Mouse (Mus musculus): ENCODE measurements around the gene Caskin1. TPM values are rescaled to one million over a fixed set of nuclear protein-coding genes. Genes with fewer than 3 reads are reported as not detected.
"Not testable (repeated sequence)": the region's sequence is repeated elsewhere in the genome, so short reads cannot be mapped to it uniquely, and the experiment has no call there.

Caskin1 gene
- polyA plus RNA-seq, 1 experiment from 2014 or later = 55.0 TPM

DNA sequence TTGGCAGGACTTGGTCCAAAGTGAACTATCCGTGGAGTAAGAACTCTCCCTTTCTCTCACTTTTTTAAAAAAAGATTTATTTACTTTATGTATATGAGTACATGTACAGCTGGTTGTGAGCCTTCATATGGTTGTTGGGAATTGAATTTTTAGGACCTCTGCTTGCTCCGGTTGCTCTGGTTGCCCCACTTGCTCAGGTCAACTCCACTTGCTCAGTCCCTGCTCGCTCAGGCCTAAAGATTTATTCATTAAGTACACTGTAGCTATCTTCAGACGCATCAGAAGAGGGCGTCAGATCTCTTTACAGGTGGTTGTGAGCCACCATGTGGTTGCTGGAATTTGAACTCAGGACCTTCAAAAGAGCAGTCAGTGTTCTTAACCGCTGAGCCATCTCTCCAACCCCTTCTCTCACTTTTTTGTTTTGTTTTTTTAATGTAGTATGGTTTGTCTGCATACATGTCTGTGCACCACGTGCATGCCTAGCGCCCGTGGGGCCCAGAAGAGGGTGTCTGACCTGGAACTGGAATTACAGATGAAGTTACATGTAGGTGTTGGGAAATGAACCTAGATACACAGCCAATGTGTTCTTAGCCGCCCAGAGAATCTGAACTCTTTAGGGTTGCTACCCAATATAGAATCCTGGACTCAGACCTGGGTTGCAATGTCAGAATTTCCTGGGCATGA is 32.7 kb upstream of the Caskin1 start:
- ATAC-seq (ENCODE audit: low FRiP score, low read depth); H3K9ac ChIP-seq; H3K36me3 ChIP-seq; H3K27me3 ChIP-seq; H3K9me3 ChIP-seq: not testable (repeated sequence)
- 49% methylated on average over 10 of the region's 10 CpGs for WGBS
- peak overlapping the region; percentile 92; the same call in 1 of the 2 replicates for H3K27ac ChIP-seq (replicated peaks)
- peak overlapping the region; percentile 72 for H3K4me3 ChIP-seq
- peaks cover 27% of the 10 kb centered on the region for H3K4me1 ChIP-seq (replicated peaks)
- peak overlapping the region; percentile 63 for H3K4me2 ChIP-seq

DNA sequence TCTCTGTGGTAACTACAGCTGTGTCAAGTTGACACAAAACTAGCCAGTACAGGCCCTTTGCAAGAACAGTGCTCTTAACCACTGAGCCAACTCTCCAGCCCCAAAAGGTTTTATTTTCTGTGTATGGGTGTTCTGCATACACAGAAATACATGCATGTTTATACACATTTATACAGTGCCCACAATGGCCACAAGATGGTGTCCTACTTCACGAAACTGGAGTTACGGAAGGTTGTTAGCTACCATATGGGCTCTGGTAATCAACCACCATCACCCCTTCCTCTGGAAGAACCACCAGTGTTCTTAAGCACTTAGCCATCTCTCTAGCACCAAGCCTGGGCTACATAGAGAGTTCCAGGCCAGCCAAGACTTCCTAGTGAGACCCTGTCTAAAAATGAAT is 26.8 kb upstream of the Caskin1 start:
- no peak for ATAC-seq (ENCODE audit: low FRiP score, low read depth)
- no peak overlapping the region for H3K4me2 ChIP-seq
- no peak overlapping the region for H3K27ac ChIP-seq (replicated peaks)
- WGBS = 83% methylated on average over 2 of the region's 2 CpGs
- H3K4me1 ChIP-seq (replicated peaks) = no peaks in the 10 kb centered on the region
- no peak overlapping the region for H3K9ac ChIP-seq
- no peaks in the 10 kb centered on the region for H3K9me3 ChIP-seq
- no peaks in the 10 kb centered on the region for H3K27me3 ChIP-seq
- no peak overlapping the region for H3K4me3 ChIP-seq
- no peaks in the 10 kb centered on the region for H3K36me3 ChIP-seq

DNA sequence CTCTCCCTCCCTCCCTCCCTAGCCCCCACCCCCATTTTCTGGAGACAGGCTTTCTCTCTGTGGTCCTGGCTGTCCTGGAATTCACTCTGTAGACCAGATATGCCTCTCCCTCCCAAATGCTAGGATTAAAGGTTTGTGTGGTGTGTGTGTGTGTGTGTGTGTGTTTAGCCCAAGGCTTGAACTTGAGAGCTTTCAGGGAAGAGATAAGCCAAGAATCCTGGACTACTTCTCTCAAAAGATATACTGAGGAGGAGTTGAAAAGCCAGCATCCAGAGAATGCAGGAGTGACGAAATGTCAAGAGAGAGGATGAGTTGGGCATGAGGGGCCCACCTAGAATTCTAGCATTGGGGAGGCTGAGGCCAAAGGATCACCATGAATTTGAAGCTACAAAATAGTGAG is 25.5 kb upstream of the Caskin1 start:
- Histone ChIP-seq H3K4me1 (replicated peaks) (no peaks in the 10 kb centered on the region), H3K36me3 (no peaks in the 10 kb centered on the region), H3K4me2 (no peak overlapping the region), H3K27ac (replicated peaks) (no peak overlapping the region), H3K9ac (no peak overlapping the region), H3K27me3 (no peaks in the 10 kb centered on the region), H3K4me3 (no peak overlapping the region), H3K9me3 (no peaks in the 10 kb centered on the region)
- ATAC-seq (ENCODE audit: low FRiP score, low read depth) = no peak
- WGBS = 85% methylated on average over 1 of the region's 1 CpGs

DNA sequence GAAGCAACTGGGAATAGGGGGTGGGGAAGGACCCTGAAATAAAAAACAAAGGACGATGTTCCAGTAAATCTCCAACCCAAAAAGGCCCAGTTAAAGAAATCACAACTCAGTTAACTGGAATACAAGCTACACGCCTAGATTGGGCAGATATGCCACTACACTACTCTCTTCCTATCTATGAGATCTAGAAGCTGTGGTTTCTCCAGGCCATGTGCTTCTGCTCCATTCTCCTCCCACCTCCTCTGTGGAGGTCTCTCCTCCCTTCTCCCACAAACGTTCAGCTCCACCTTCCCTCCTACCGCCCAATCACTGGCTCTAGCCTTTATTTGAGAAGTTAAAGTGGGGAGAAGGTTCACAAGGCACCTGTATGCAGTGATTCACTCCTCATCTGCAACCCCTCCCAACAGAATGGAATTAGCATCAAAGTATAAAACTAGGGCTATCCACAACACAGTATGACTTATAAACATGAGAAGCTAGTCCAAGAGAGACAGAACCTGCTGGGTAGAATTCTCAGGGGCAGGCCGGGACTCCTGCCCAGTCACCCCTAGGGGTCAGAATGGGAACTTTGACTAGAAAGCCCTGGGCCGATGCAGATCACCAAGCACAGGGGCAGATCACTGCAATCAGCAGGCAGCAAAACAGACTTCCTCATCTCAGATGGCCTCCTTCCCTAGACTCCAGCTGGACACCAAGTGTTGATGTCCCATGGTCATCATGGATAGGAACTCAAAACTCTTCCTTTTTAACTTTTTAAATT is 24.8 kb upstream of the Caskin1 start:
- Histone ChIP-seq H3K9me3 (no peaks in the 10 kb centered on the region), H3K36me3 (no peaks in the 10 kb centered on the region), H3K27ac (replicated peaks) (no peak overlapping the region), H3K27me3 (no peaks in the 10 kb centered on the region), H3K4me3 (no peak overlapping the region), H3K9ac (no peak overlapping the region), H3K4me2 (no peak overlapping the region), H3K4me1 (replicated peaks) (no peaks in the 10 kb centered on the region)
- no peak for ATAC-seq (ENCODE audit: low FRiP score, low read depth)
- 66% methylated on average over 6 of the region's 6 CpGs for WGBS

DNA sequence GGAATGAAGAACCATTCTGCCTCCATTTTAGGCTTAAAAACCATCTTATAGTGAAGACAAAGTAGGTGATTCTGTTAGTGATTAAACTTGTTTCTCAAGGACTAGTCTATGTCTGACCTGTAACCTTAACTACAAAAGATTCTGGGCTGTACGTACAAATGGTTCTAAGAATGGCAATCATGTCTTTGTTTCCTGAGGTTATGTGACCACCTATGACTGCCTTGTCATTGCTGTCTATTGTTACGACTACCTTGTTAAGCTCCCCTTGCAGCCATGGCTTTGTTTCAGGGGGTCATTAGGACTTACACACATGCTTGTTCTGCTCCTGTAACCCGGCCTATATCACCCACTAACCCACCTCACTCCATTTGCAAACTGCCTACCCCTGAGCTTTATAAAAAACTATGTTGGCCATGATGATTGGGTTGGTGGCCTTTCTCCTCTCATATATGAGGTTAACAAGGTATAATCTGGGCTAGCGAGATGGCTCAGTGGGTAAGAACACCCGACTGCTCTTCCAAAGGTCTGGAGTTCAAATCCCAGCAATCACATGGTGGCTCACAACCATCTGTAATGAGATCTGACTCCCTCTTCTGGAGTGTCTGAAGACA is 19.7 kb upstream of the Caskin1 start:
- no peak for ATAC-seq (ENCODE audit: low FRiP score, low read depth)
- Histone ChIP-seq H3K9me3 (no peaks in the 10 kb centered on the region), H3K4me2 (no peak overlapping the region), H3K4me3 (no peak overlapping the region), H3K27ac (replicated peaks) (no peak overlapping the region), H3K9ac (no peak overlapping the region), H3K4me1 (replicated peaks) (peaks cover 26% of the 10 kb centered on the region), H3K36me3 (no peaks in the 10 kb centered on the region), H3K27me3 (no peaks in the 10 kb centered on the region)
- 96% methylated on average over 5 of the region's 5 CpGs for WGBS

DNA sequence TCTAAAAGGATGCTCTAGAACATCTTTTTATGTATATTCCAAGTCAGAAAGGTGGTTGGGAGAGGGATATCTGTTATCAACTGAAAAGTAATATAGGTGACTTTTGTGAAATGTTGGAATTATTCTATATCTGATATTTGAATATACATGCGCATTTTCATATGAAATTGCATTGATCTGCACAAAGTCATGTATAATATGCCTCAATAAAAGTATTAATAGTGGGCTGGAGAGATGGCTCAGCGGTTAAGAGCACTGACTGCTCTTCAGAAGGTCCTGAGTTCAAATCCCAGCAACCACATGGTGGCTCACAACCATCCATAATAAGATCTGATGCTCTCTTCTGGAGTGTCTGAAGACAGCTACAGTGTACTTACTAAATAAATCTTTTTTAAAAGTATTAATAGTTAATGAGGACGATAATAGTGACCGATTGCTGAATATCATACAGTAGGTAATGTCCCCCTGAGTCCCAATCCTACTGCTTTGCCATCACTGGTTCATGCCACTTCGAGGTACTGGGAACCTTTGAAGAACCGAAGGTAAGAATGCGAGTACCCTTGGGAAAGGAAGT is 19.0 kb upstream of the Caskin1 start:
- H3K4me1 ChIP-seq (replicated peaks) = peaks cover 32% of the 10 kb centered on the region

DNA sequence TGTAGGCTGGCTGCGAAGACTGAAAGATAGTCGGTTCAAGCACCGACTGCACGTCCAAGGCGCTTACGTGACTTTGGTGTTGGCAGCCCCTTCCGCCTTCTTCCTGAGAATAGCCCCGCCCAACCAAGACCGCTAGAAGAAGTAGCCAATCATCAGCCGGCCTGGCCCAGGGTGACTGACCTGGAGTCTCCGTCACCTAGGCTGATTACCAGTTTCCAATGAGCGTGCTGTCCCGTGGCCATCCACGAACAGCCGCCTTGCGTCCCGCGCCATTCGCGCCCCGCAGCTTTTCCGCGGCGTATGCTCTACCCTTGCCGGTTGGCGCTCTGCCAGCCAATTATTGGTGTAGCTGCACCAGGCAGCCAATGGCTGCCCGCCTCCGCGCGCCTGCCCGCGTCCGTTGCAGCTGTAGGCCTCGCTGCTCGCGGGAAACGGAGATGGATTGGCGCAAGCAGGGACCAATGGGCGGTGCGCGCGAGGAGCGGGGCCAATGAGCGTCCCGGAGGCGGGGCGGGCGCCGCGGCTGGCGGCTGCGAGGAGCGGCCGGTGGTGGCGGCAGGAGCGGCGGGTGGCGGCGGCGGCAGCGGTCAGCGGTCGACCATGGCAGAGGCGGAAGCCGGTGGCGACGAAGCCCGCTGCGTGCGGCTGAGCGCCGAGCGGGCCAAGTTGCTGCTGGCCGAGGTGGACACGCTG is 18.3 kb upstream of the Caskin1 start, which contains the start of the genes E4f1 and Pgp:
Gene E4f1, minus strand, starts transcription at position 404 of the 693 bp plus-strand sequence.
Gene Pgp, plus strand, starts transcription at position 483 of the 693 bp plus-strand sequence.
- under 1% methylated on average over 65 of the region's 75 CpGs for WGBS
- Histone ChIP-seq H3K4me3 (peak within 1 kb of the TSS; percentile 89), H3K9ac (peak within 1 kb of the TSS; percentile 88), H3K4me2 (peak within 1 kb of the TSS; percentile 94), H3K36me3 (peaks cover 11% of the 10 kb centered on the region; the same call in 1 of the 2 replicates), H3K27me3 (no peaks in the 10 kb centered on the region), H3K4me1 (replicated peaks) (peaks cover 35% of the 10 kb centered on the region), H3K27ac (replicated peaks) (peak within 1 kb of the TSS; percentile 92), H3K9me3 (no peaks in the 10 kb centered on the region)
- peak; percentile 97 for ATAC-seq (ENCODE audit: low FRiP score, low read depth)

More for the DNA sequence above, 19.0 kb upstream of the Caskin1 start:
- Histone ChIP-seq H3K4me3 (peak overlapping the region; percentile 89), H3K4me2 (peak overlapping the region; percentile 94), H3K27ac (replicated peaks) (peak overlapping the region; percentile 92), H3K9me3 (no peaks in the 10 kb centered on the region), H3K36me3 (0 out of 2 replicates have a peak, but pooled peaks cover 5% of the 10 kb centered on the region), H3K27me3 (no peaks in the 10 kb centered on the region), H3K9ac (peak overlapping the region; percentile 58)
- no peak for ATAC-seq (ENCODE audit: low FRiP score, low read depth)
- WGBS = 16% methylated on average over 7 of the region's 7 CpGs

DNA sequence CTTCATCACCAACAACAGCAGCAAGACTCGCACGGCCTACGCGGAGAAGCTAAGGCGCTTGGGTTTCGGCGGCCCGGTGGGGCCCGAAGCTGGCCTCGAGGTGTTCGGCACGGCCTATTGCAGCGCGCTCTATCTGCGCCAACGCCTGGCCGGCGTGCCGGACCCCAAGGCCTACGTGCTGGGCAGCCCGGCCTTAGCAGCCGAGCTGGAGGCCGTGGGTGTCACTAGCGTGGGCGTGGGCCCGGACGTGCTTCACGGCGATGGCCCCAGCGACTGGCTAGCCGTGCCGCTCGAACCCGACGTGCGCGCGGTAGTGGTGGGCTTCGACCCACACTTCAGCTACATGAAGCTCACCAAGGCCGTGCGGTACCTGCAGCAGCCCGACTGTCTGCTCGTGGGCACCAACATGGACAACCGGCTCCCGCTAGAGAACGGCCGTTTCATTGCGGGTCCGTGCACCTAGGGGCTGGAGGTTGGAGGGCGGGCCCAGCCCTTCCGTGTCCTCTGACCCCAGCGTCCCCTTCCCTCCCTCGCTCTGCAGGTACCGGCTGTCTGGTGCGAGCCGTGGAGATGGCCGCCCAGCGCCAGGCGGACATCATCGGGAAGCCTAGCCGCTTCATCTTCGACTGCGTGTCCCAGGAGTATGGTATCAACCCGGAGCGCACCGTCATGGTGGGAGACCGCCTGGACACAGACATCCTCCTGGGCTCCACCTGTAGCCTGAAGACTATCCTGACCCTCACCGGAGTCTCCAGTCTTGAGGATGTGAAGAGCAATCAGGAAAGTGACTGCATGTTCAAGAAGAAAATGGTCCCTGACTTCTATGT is 17.5 kb upstream of the Caskin1 start:
- Histone ChIP-seq H3K9ac (peak overlapping the region; percentile 88), H3K4me3 (peak overlapping the region; percentile 89), H3K4me1 (replicated peaks) (peaks cover 35% of the 10 kb centered on the region), H3K27ac (replicated peaks) (peak overlapping the region; percentile 92), H3K27me3 (no peaks in the 10 kb centered on the region), H3K4me2 (peak overlapping the region; percentile 94), H3K36me3 (peaks cover 19% of the 10 kb centered on the region), H3K9me3 (no peaks in the 10 kb centered on the region)
- under 1% methylated on average over 68 of the region's 68 CpGs for WGBS
- peak; percentile 7; the same call in 1 of the 2 replicates for ATAC-seq (ENCODE audit: low FRiP score, low read depth)

DNA sequence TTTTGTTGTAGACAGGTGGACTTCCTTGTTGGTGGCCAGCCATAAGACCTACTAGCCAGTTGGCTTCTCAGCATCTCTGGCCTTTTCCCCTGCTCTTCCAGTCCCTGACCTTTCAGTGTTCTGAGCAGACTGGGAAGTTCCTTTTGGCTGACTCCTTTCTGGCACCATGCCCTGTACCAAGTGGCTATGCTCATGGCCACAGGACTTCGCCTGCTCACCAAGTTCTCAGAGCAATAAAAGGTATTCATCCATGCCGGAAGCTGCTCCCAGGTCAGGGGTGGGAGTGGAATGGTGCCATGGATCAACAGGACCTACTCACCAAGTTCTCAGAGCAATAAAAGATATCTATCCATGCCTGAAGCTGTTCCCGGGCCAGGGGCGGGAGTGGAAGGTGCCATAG is 15.9 kb upstream of the Caskin1 start:
- Histone ChIP-seq H3K27ac (replicated peaks) (no peak overlapping the region), H3K36me3 (peaks cover 30% of the 10 kb centered on the region), H3K4me1 (replicated peaks) (peaks cover 36% of the 10 kb centered on the region), H3K27me3 (no peaks in the 10 kb centered on the region), H3K4me2 (peak overlapping the region; percentile 94), H3K9ac (no peak overlapping the region), H3K9me3 (no peaks in the 10 kb centered on the region), H3K4me3 (peak overlapping the region; percentile 1; the same call in 1 of the 2 replicates)
- ATAC-seq (ENCODE audit: low FRiP score, low read depth) = no peak
- WGBS = 81% methylated on average over 4 of the region's 4 CpGs

DNA sequence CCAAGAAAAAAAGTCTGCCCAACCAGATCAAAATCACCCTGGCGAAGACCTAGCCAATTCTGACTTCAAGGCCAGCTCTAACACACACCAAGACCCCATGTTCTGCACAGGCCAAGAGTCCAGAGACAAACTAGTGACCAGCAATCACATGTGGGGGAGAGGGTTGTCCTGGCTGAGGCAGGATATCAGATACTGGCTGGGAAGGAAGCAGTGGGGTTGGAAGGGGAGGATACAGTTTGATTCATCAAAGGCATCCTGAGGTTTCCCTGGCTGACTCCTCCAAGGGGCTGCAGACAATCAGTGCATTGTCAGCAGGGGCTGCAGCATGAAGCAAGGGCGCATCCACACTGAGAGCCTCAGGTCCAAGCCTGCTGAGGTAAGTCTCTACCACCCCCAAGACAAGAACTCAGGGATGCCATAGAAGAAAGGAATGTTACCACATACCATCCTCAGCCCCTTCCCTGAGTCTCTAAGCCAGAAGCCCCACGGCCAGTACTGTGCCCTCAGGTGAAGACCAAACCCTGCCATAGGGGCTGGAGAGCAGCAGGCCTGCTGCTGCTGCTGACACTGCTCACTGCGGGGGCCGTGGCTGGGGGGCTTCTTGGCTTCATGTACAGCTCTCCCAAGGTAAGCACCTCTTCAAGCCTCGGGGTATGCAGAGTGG is 14.7 kb upstream of the Caskin1 start, which contains the start of gene Bricd5:
Gene Bricd5, plus strand, starts transcription at position 273 of the 664 bp plus-strand sequence.
- Histone ChIP-seq H3K4me3 (peak within 1 kb of the TSS; percentile 1; the same call in 1 of the 2 replicates), H3K4me2 (peak within 1 kb of the TSS; percentile 94), H3K9me3 (no peaks in the 10 kb centered on the region), H3K27ac (replicated peaks) (0 out of 2 replicates have a peak within 1 kb of the TSS, but pooled peaks have one; percentile 25), H3K27me3 (no peaks in the 10 kb centered on the region), H3K4me1 (replicated peaks) (peaks cover 45% of the 10 kb centered on the region), H3K36me3 (peaks cover 30% of the 10 kb centered on the region), H3K9ac (no peak within 1 kb of the TSS)
- 79% methylated on average over 6 of the region's 6 CpGs for WGBS
- no peak for ATAC-seq (ENCODE audit: low FRiP score, low read depth)

Data from hindbrain, embryonic 15.5 days (tissue).